In the genomic region with DNA sequence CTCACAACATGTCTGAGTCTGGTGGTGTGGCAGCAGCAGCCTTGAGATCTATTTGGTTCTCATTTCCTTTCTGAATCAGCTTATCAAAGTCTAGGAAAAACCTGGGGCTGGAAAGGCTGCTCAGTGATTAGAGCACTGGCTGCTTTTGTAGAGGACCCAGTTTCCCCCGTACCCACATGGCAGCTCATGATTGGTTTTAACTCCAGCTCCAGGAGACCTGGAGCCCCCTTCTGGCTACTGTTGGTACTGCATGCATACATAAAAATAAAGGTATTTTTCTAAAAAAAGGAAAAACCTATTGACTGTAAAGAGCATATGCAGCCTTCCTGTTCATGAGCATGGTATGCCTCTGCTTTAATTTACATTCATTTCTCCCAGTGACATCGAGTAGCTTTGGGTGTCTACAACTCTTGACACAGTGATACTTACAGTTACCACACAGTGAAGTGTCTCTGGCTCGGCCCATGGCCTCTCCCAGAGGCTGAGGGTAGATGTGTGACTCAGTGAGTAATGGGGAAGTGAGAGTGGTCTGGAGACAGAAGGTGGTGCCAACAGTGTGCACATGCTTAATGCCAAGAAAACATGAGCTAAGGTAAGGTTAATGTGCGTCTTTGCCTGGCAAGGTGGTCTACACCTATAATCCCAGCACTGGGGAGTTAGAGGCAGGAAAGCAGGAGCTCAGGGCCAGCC, we compare ENCODE assay signal across 8 mouse cellular contexts.
DNase-seq lines count a peak whose midpoint lies in the region; ATAC-seq and TF ChIP-seq lines count a peak whose summit lies in the region.

No protein-coding gene starts in this region.

- in situ Hi-C loops in Patski (cut with MboI; ENCODE audit: low pct_unique_long_range_greater_than_20kb): loop anchor here (10.0 kb wide), 1 partner anchor 359 kb away; no protein-coding TSS in a partner anchor

- CTCF ChIA-PET in Patski (lab: Charles Lee): interaction anchor here (0.7 to 2.4 kb wide), 13 partner anchors 10 to 359 kb away, joined by 3 to 15 read pairs (median 3); no protein-coding TSS in a partner anchor

- DNase-seq in adrenal gland, adult 18-20 months (ENCODE audit: low spot score in 2 of 2): peak; percentile 57
- no peak for DNase-seq in adrenal gland, postnatal 4 days (ENCODE audit: low spot score in 2 of 2)
- DNase-seq in left cerebral cortex, adult 18-20 months (ENCODE audit: low spot score in 2 of 2): peak; percentile 23 to 49
- no peak for DNase-seq in left cerebral cortex, adult 11 months (ENCODE audit: low spot score)
- no peak for DNase-seq in Patski (ENCODE audit: low read depth, low spot score)
- DNase-seq in gastrocnemius, adult 8-10 months (ENCODE audit: low spot score in 2 of 2): peak; percentile 14
- DNase-seq in lung, postnatal 25 days (ENCODE audit: low spot score): peak; percentile 29
- peak; percentile 7 to 52 for DNase-seq in thymus, postnatal 10 days (ENCODE audit: low spot score in 2 of 2)

- POLR2A ChIA-PET in Patski (lab: Charles Lee): interaction anchor here (0.7 to 0.9 kb wide), 2 partner anchors 302 to 424 kb away, joined by 4 read pairs; a partner anchor contains a TSS

- H3K27me3 ChIP-seq in Patski: peaks cover 4% of the 10 kb centered on the region

- ATAC-seq in Patski: no peak

- TF ChIP-seq CTCF in Patski (IDR thresholded peaks at IDR 0.05): peak; percentile 80

Comparison
In these comparisons a context has a peak if more than half of its experiments do, and no peak if none do; other contexts are left out.
1. DNase-seq: peak in adrenal gland, adult 18-20 months (2 of 2), left cerebral cortex, adult 18-20 months (2 of 2), gastrocnemius, adult 8-10 months (2 of 2), lung, postnatal 25 days (single experiment) and thymus, postnatal 10 days (2 of 2); none in adrenal gland, postnatal 4 days (0 of 2), left cerebral cortex, adult 11 months (single experiment) and Patski (single experiment).